Mouse (Mus musculus) large intestine, adult 2 months (tissue): ENCODE results near the gene Id1. TPM values are rescaled to one million over a fixed set of nuclear protein-coding genes. Genes with fewer than 3 reads are reported as not detected.
A peak's percentile ranks its signal among the peaks of the same experiment; 100 is the strongest.

Source experiments
- DNase-seq: peaks from one replicate; pipeline ENCODE4 v3.0.0-alpha.2; 2012; ENCODE audit warnings: low read depth, low spot score
- WGBS: fragments of 180-500 bp; shearing (Covaris S2); methylation state at CpG from one replicate; pipeline ENCODE4 v1.1.7; 2018; 5-methylcytosine and 5-hydroxymethylcytosine counted together
- polyA plus RNA-seq: library from polyadenylated mRNA; depleted of rRNA; stranded (reverse); fragments of >200 nt; gene quantifications from 2 replicates; pipeline ENCODE4 v1.2.3, GENCODE M21; 2012

Gene Id1
- polyA plus RNA-seq, 1 experiment: 365 TPM

DNA sequence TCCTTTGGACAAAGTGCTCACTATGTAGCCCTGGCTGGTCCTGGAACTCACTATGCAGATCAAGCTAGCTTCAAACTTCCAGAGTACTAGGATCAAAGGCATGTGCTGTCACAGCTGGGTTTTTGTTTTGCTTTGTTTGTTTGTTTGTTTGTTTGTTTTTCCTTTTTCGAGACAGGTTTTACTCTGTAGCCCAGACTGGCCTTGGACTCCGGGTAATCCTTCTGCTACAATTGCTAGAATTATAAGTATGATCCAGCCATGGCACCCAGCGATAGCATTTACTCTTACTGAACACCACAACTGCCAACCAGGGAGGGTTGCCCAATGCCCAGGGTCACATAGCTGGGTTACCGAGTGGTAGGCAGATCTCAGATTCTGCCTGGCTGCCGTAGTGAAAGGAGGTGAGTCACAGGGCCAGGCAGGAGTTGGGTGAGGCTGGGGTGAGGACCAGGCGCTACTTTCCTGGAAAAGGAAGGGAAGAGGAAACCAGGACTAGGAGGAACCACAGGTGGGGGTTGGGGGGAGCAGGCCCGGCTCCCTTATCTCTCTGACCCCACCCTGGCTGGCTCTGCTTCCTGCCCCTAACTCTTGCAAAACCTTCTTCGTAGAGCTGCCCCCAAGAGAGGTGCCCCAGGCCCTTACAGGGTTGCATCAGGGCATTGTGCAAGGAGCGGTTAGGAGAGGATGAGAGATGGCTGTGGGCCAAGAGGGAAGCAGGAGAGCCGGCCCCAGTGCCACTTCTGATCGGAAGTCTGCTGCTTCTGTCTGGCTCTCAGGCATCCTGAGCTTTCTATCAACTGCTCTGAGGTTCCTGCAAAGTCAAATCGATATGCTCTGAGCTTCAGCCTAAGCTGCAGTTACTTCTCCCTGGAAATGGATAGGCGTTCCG is 5.3 kb downstream of the Id1 start:
- DNase-seq: no peak
- WGBS: 10% methylated on average over 14 of the region's 14 CpGs

GRCm38 (mm10) chr2:152742435-152742834 is 6.4 kb downstream of the Id1 start:
- no peak for DNase-seq
- 19% methylated on average over 10 of the region's 10 CpGs for whole genome bisulfite sequencing

GRCm38 (mm10) chr2:152753944-152754711 is 18.1 kb downstream of the Id1 start, which contains the start of gene Cox4i2:
Gene Cox4i2 (plus strand): TSS chr2:152754173.
- WGBS: 26% methylated on average over 30 of the region's 30 CpGs
- no peak for DNase-seq

- 85% methylated on average over 17 of the region's 17 CpGs for WGBS
- DNase-seq: no peak
Measured at GRCm38 (mm10) chr2:152756474-152757393, 20.7 kb downstream of the Id1 start.

DNA sequence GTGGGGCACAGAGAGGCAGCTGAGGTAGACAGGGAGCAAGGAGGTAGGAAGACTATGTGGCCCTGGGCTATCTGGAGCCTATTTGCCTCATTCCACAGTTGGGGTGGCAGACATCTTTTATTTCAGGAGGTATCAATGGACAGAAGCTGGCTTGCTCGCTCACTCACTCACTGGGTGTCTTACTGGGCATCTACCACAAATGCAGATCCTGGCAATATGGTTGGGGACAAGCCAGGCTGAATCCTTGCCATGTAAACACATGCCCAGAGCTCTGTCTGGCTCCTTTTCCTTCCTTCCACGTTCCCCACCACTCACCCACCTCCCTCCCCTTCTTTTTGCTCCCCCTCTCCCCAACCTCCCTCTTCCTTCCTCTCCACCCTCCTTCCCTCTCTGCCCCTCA is 21.4 kb downstream of the Id1 start:
- no peak for DNase-seq
- WGBS: 55% methylated on average over 2 of the region's 2 CpGs

- 22% methylated on average over 4 of the region's 4 CpGs for WGBS
Measured at GRCm38 (mm10) chr2:152758351-152758750, 22.3 kb downstream of the Id1 start.

GRCm38 (mm10) chr2:152763310-152763709 is 27.3 kb downstream of the Id1 start:
- WGBS: 67% methylated on average over 6 of the region's 6 CpGs
- no peak for DNase-seq

More at GRCm38 (mm10) chr2:152758351-152758750, 22.3 kb downstream of the Id1 start:
- no peak for DNase-seq

DNA sequence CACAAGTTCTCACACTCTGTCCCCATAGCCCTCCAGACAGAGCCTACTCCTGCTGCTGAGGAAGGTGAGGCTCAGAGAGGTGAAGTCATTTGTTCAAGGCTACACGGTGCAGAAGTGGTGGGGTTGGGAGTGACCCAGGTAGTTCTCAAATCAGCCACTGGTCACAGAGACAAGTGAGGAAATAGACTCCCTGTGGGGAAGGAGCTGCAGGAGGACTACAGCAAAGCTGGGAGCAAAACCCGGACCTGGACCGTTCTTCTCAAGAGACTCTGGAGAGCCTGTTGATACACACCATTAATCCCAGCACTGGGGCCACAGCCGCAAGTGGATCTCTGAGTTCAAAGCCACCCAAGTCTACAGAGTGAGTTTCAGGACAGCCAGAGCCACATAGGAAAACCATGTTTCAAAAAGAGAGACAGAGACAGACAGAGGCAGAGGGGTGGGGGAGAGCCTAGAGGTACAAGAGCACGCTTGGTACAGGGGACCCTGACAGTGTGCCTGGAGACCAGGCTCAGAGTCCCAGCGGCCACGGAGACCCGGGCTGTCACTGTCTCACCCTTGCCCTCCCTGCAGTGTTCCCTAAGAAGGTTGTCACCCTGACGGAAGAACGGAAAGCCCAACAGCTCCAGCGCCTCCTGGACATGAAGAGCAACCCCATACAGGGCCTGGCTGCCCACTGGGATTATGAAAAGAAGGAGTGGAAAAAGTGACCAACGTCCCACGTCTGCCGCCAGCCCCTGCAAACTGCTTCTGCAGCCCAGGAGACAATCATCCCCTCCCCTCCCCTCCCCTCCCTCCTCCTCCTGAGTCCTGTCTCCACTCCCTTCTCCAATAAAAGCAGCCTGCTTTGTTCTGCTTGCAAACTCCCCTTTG is 28.4 kb downstream of the Id1 start:
- DNase-seq: no peak
- WGBS: 19% methylated on average over 14 of the region's 14 CpGs

DNA sequence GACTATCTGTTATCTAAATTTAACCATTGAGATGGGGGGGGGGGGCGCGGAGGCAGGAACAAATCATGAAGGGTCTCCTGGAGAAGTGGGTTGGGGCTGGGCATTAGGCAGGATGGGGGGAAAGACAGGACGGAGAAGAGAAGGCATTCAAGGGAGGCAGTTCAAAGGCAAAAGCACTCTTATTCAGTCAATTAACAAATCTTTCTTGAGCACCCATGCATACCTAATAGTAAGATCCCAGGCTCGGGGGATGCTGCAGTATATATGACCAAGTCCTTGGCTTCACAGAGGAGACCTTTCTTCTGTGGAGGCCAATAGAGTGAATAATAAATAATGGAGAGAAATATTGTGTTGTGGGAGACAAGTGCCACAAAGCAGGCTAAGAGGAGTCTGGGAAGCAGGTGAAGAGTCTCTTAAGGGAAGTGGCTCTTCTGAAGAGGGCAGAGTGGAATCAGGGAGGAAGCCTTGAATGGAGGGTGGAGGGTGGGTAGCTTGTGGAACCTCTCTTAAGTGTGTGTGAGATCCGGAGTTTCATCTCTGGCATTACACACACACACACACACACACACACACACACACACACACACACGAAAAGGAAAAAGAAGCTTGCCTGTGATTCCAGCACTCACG is 29.1 kb downstream of the Id1 start:
- DNase-seq: no peak
- 46% methylated on average over 7 of the region's 7 CpGs for WGBS

DNA sequence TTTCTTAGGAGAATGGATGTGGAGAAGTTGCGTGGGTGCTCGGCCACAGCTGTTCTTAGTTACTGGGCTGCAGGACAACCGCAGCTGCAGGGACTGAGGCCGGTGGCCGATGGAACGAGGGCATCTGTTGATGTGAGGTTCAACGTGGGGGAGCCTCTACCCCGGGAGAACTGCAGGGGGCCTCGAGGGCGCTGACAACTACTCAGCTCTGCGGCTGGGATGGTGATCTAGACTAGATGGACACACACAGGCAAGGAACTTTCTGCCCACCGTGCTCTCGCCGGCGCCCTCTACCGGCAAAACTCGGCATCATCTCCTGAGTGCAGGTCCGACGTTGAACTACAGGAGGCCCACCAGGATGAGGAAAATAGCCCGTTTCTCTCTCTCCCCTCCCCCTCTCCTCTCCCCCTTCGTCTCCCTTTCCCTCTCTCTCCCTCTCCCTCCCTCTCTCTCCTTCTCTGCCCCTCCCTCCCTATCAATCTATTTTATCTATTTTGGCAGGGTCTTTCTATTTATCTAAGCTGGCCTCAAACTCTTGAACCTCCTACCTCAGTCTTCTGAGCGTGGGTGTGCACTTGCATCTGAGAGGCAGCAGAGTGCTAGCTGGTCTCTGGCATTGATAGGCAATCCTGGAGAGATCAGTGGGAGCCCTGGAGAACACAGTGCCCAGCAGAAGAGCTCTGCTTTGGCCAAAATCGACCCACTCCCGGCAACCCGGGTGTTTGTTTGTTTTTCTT is 30.5 kb downstream of the Id1 start:
- WGBS: 20% methylated on average over 25 of the region's 25 CpGs
- peak; percentile 48 for DNase-seq

GRCm38 (mm10) chr2:152767618-152768271 is 31.7 kb downstream of the Id1 start:
- 43% methylated on average over 12 of the region's 12 CpGs for WGBS
- peak; percentile 54 for DNase-seq

DNA sequence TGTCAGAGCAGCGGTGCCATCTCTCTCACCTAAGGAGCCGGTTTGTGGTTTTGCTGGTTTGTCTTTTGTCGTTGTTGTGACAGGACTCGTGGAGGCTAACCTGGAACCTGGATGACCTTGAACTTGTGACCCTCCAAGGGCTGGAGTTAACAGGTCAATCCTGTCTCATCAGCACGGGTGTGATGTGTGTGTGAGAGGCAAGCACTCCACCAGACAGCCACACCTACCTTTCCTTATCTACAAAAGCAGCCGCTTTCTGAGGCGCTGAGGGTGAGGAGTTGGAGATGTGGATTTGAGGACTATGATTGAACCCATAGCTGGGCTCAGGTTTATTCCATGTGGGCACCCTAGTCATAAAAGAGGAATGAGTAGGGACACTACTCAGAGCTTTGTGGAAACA is 33.6 kb downstream of the Id1 start:
- 61% methylated on average over 7 of the region's 7 CpGs for WGBS
- no peak for DNase-seq

DNA sequence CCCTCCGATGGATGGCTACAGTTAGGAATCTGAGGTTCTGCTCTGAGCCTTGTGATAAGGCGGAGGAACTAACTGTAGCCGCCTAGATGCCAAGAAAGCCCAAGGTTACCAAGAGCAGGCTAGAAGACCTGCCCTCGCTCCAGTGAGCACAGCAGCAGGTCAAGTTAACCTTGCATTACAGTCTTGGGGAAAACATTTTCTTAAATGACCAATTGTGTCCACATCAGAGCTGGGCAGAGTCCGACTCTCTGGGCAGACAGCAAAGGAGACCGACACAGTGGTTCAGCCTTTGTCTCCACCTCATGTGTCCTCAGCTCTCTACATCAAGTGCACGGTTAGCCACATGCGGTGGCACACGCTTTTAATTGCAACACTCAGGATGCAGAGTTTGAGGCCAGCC is 35.5 kb downstream of the Id1 start:
- WGBS: 87% methylated on average over 9 of the region's 9 CpGs

DNA sequence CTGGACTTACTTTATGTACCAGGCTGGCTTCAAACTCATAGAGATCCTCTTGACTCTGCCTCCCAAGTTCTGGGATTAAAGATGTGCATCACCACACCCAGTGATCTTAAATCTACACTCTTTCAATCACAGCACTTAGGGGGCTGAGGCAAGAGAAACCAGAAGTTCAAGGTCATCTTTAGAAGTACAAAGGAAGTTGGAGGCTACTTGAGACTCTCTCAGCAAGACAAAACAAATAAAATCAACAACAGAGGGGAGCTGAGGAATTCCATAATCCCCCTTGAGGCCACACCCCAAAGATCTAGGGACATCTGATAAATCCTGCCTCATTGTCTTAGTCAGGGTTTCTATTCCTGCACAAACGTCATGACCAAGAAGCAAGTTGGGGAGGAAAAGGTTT is 36.2 kb downstream of the Id1 start:
- no peak for DNase-seq
- 30% methylated on average over 1 of the region's 1 CpGs for WGBS

More for the DNA sequence above, 35.5 kb downstream of the Id1 start:
- DNase-seq: no peak

DNA sequence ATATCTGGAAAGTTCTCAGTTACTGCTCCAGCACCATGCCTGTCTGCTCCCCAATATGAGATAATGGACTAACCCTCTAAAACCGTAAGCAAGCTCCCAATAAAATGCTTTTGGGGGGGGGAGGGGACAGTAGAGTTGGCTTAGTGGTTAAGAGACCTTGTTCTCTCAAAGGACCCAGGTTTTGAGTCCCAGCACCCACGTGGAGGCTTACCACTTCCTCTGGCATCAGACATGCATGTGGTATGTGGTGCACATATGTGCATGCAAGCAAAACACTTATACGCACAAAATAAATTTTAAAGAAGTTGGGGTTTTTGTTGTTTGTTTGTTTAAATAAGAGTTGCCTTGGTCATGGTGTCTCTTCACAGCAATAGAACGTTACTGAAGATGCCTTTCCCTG is 39.3 kb downstream of the Id1 start:
- WGBS: 74% methylated on average over 4 of the region's 4 CpGs
- DNase-seq: no peak

- 81% methylated on average over 3 of the region's 3 CpGs for WGBS
Measured at GRCm38 (mm10) chr2:152776019-152776418, 40.0 kb downstream of the Id1 start.

GRCm38 (mm10) chr2:152776435-152776834 is 40.4 kb downstream of the Id1 start:
- WGBS: 77% methylated on average over 2 of the region's 2 CpGs
- DNase-seq: no peak

More at GRCm38 (mm10) chr2:152776019-152776418, 40.0 kb downstream of the Id1 start:
- no peak for DNase-seq
